Mouse (Mus musculus): ENCODE data around the gene Smad3. TPM values are rescaled to one million over a fixed set of nuclear protein-coding genes. Genes with fewer than 3 reads are reported as not detected.

Gene Smad3
- polyA plus RNA-seq, 1 experiment, result 17.1 TPM

- TF ChIP-seq POLR2A (IDR thresholded peaks at IDR 0.05; ENCODE audit: borderline replicate concordance, control insufficient read depth, low read depth, low read length) (no peak), CTCF (IDR thresholded peaks at IDR 0.05; ENCODE audit: control insufficient read depth, insufficient read depth, low read length) (peak; percentile 28)
- WGBS, result 89% methylated on average over 8 of the region's 8 CpGs
- Histone ChIP-seq H3K27ac (ENCODE audit: control insufficient read depth, insufficient read depth, low read depth, low read length, poor library complexity) (no peak overlapping the region), H3K4me1 (ENCODE audit: control insufficient read depth, insufficient read depth, low read length) (no peaks in the 10 kb centered on the region; the same call in 1 of the 2 replicates), H3K4me3 (replicated peaks; ENCODE audit: control insufficient read depth, low read depth, low read length) (no peak overlapping the region)
Measured at GRCm38 (mm10) chr9:63761367-63762094, 3.7 kb upstream of the Smad3 start.

- 91% methylated on average over 7 of the region's 7 CpGs for WGBS
- peaks cover 1% of the 10 kb centered on the region; the same call in 1 of the 2 replicates for H3K4me1 ChIP-seq (ENCODE audit: control insufficient read depth, insufficient read depth, low read length)
- H3K4me3 ChIP-seq (replicated peaks; ENCODE audit: control insufficient read depth, low read depth, low read length), result no peak overlapping the region
- no peak for TF ChIP-seq CTCF (IDR thresholded peaks at IDR 0.05; ENCODE audit: control insufficient read depth, insufficient read depth, low read length)
- no peak for TF ChIP-seq POLR2A (IDR thresholded peaks at IDR 0.05; ENCODE audit: borderline replicate concordance, control insufficient read depth, low read depth, low read length)
- H3K27ac ChIP-seq (ENCODE audit: control insufficient read depth, insufficient read depth, low read depth, low read length, poor library complexity), result no peak overlapping the region
Measured at GRCm38 (mm10) chr9:63760783-63761182, 3.0 kb upstream of the Smad3 start.

- Histone ChIP-seq H3K4me3 (replicated peaks; ENCODE audit: control insufficient read depth, low read depth, low read length) (no peak overlapping the region), H3K27ac (ENCODE audit: control insufficient read depth, insufficient read depth, low read depth, low read length, poor library complexity) (no peak overlapping the region), H3K4me1 (ENCODE audit: control insufficient read depth, insufficient read depth, low read length) (peaks cover 4% of the 10 kb centered on the region)
- no peak for TF ChIP-seq POLR2A (IDR thresholded peaks at IDR 0.05; ENCODE audit: borderline replicate concordance, control insufficient read depth, low read depth, low read length)
- TF ChIP-seq CTCF (IDR thresholded peaks at IDR 0.05; ENCODE audit: control insufficient read depth, insufficient read depth, low read length), result no peak
- WGBS, result 65% methylated on average over 7 of the region's 7 CpGs
Measured at GRCm38 (mm10) chr9:63759973-63760722, 2.4 kb upstream of the Smad3 start.

GRCm38 (mm10) chr9:63758641-63759391 is 1.0 kb upstream of the Smad3 start:
- TF ChIP-seq POLR2A (IDR thresholded peaks at IDR 0.05; ENCODE audit: borderline replicate concordance, control insufficient read depth, low read depth, low read length), result no peak
- TF ChIP-seq CTCF (IDR thresholded peaks at IDR 0.05; ENCODE audit: control insufficient read depth, insufficient read depth, low read length), result no peak
- H3K4me1 ChIP-seq (ENCODE audit: control insufficient read depth, insufficient read depth, low read length), result peaks cover 4% of the 10 kb centered on the region
- WGBS, result 3% methylated on average over 23 of the region's 23 CpGs
- peak overlapping the region; percentile 68 for H3K27ac ChIP-seq (ENCODE audit: control insufficient read depth, insufficient read depth, low read depth, low read length, poor library complexity)
- peak overlapping the region; percentile 96 for H3K4me3 ChIP-seq (replicated peaks; ENCODE audit: control insufficient read depth, low read depth, low read length)

GRCm38 (mm10) chr9:63757462-63757772 is 377 bp downstream of the Smad3 start:
- H3K4me1 ChIP-seq (ENCODE audit: control insufficient read depth, insufficient read depth, low read length), result peaks cover 4% of the 10 kb centered on the region
- no peak for TF ChIP-seq POLR2A (IDR thresholded peaks at IDR 0.05; ENCODE audit: borderline replicate concordance, control insufficient read depth, low read depth, low read length)
- no peak for TF ChIP-seq CTCF (IDR thresholded peaks at IDR 0.05; ENCODE audit: control insufficient read depth, insufficient read depth, low read length)
- peak overlapping the region; percentile 68 for H3K27ac ChIP-seq (ENCODE audit: control insufficient read depth, insufficient read depth, low read depth, low read length, poor library complexity)
- peak overlapping the region; percentile 96 for H3K4me3 ChIP-seq (replicated peaks; ENCODE audit: control insufficient read depth, low read depth, low read length)
- WGBS, result under 1% methylated on average over 26 of the region's 26 CpGs

- H3K4me1 ChIP-seq (ENCODE audit: control insufficient read depth, insufficient read depth, low read length), result peaks cover 4% of the 10 kb centered on the region
- H3K4me3 ChIP-seq (replicated peaks; ENCODE audit: control insufficient read depth, low read depth, low read length), result peak overlapping the region; percentile 96
- WGBS, result 1% methylated on average over 47 of the region's 47 CpGs
- peak overlapping the region; percentile 68 for H3K27ac ChIP-seq (ENCODE audit: control insufficient read depth, insufficient read depth, low read depth, low read length, poor library complexity)
- TF ChIP-seq POLR2A (IDR thresholded peaks at IDR 0.05; ENCODE audit: borderline replicate concordance, control insufficient read depth, low read depth, low read length), result no peak
- no peak for TF ChIP-seq CTCF (IDR thresholded peaks at IDR 0.05; ENCODE audit: control insufficient read depth, insufficient read depth, low read length)
Measured at GRCm38 (mm10) chr9:63756581-63757461, 973 bp downstream of the Smad3 start.

GRCm38 (mm10) chr9:63755671-63756543 is 1.9 kb downstream of the Smad3 start:
- H3K4me1 ChIP-seq (ENCODE audit: control insufficient read depth, insufficient read depth, low read length), result peaks cover 4% of the 10 kb centered on the region
- TF ChIP-seq CTCF (IDR thresholded peaks at IDR 0.05; ENCODE audit: control insufficient read depth, insufficient read depth, low read length) (no peak), POLR2A (IDR thresholded peaks at IDR 0.05; ENCODE audit: borderline replicate concordance, control insufficient read depth, low read depth, low read length) (no peak)
- WGBS, result 8% methylated on average over 15 of the region's 15 CpGs
- peak overlapping the region; percentile 96 for H3K4me3 ChIP-seq (replicated peaks; ENCODE audit: control insufficient read depth, low read depth, low read length)
- no peak overlapping the region for H3K27ac ChIP-seq (ENCODE audit: control insufficient read depth, insufficient read depth, low read depth, low read length, poor library complexity)

Data from bone marrow, adult 2 months (tissue).